Mouse (Mus musculus) spleen, postnatal 14 days (tissue): ENCODE results near the gene Dnmt1.

Experiments
- DNase-seq, 2 experiments: peaks; one replicate each; pipeline ENCODE4 v3.0.0; 2021 to 2022; ENCODE audit warnings: low spot score in 2 of 2

Gene Dnmt1

DNA sequence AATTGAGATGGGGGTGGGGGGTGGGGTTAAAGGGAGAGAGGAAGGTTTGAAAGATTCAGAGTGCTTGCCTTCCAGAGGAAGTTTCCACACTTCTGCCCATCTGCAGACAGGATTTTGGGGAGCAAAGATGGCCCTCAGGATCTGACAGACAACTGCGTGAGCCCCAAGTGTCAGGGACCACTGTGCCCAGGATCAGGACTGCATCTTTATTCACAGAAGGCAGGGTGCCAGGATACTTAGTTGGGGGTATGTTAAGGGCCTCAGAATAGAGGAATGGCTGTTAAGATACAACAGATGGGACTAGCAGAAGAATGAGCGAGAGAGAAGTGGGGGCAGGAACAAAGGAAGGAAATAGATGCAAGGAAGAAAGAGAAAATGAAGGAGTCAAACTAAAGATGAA, 73.1 kb downstream of the Dnmt1 start:
- no peak for DNase-seq

- no peak for DNase-seq
These were observed 80.4 kb downstream of the Dnmt1 start, which contains the start of gene Angptl6 for GRCm38 (mm10) chr9:20879097-20879792. Angptl6 (minus strand) TSS chr9:20879727.

- peak in 1 of 2 experiments; percentile 35 for DNase-seq
These were observed 81.0 kb downstream of the Dnmt1 start for GRCm38 (mm10) chr9:20878710-20879065.

DNA sequence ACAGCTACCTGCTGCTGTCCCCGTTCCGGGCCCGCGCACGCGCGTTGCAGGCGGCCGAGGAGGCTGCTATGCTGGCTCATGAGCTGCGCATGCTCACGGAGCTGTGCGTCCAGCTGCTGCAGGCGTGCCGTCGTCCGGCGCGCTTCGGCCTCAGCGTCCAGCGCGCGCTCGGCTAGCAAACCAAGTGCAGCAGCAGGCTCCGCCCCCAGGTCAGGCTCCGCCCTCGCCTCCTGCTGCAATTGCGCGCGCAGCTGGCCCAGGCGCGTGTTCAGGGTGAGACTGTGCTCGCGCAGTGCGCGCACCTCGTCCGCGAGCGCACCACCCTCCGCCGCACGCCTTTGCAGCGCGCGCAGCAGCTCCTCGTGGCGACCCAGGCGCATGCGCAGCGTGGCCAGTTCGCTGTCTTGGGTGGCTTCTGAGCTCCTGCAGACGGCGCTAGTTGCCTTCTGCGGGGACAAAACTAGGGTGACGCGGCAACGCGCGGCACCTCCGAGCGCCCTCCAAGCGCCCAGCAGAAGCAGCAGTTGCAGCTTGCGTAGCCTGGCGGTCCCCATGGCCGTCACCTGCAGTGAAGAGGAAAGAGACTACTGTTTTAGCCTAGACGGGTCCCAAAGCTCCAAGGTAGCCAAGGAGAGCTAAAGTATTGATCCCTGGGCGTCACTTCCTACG, 81.5 kb downstream of the Dnmt1 start:
- DNase-seq, result peak; percentile 98

GRCm38 (mm10) chr9:20877118-20878040, 82.3 kb downstream of the Dnmt1 start:
- no peak for DNase-seq

DNA sequence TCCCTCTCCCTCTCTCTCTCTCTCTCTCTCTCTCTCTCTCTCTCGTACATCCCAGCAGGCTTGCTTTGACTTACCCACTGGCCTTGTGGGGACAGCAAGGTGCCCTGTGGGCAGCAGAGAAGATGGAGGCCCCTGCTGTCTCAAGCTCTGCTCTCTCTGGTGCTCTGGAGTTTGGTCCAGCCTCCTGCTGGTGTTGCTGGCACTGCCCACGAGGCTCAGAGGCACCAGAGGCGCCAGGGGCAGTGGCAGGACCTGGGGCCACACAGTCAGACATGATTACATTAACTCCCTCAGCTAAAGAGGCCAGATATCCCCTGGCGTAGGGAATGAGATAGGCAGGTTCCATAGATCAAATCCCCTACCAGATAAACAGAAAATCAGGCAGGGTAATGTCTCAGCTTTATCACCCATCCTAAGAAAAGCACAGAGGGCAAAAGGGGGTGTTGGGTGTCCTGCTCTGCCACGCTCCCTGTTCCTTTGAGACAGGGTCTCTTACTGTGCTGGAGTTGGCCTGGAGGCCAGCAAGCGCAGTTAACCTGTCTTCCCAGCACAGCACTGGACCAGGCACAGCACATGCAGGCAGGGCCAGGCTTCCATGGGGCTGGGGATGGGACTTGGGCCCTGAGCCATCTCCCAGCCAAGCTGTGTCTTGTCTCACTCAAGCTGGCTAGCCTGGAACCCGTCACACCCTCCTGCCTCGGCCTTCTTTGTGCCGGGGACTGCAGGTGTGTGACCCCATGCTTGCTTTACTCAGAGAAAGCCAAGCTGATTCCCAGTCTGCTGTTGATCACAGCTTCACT, 83.2 kb downstream of the Dnmt1 start:
- no peak for DNase-seq

- DNase-seq, result no peak
These were observed 84.5 kb downstream of the Dnmt1 start for GRCm38 (mm10) chr9:20875021-20875790.

DNA sequence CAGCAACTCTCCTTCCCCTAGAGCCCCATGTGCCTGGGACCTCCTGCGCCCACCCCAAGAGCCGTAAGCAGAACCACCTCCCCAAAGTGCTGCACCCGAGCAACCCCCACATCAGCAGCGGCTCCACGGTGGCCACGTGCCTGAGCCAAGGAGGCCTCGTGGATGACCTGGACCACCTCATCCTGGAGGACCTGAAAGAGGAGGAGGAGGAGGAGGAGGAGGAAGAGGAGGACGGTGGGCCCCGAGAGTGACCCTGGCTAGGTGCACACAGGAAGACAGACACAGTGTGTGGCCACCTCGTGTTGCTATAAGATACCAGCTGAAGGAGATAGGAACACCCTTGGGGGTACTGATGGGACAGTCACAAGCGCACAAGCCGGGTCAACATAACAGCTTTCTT, 86.2 kb downstream of the Dnmt1 start:
- DNase-seq, result no peak

DNA sequence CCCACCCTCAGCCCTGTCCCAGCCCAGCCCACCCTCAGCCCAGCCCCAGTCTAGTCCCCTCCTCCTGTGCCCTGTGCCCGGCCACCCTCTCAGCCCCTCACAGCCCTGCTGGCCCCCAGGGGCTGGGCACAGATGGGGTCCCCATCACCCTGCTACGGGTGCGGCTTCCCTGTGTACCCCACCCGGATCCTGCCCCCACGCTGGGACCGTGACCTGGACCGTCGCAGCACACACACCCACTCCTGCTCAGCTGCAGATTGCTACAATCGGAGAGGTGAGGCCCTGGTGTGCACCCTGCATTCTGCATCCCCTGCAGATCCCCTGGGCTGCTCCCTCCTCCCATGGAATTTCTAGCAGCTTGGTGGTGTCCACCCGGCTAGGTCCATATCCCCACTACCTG, 86.7 kb downstream of the Dnmt1 start:
- no peak for DNase-seq

- DNase-seq, result no peak
These were observed 89.2 kb downstream of the Dnmt1 start for GRCm38 (mm10) chr9:20870211-20871173.

DNA sequence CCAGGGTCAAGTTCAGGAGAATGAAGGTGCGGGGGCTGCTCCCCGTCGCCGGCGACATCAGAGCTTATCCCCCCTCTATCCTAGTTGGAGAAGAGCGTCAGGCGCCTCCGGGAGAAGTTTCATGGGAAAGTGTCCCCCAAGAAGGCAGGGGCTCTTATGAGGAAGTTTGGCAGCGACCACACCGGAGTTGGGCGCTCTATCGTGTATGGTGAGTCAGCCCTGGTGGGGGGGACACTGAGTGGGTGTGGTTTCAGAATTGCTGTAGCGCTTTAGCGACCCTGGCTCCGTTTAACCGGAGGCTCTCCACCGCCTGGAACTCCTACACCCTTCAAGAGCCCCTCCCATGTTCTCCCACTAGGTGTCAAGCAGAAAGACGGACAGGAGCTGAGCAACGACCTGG, 90.4 kb downstream of the Dnmt1 start:
- DNase-seq, result no peak

DNA sequence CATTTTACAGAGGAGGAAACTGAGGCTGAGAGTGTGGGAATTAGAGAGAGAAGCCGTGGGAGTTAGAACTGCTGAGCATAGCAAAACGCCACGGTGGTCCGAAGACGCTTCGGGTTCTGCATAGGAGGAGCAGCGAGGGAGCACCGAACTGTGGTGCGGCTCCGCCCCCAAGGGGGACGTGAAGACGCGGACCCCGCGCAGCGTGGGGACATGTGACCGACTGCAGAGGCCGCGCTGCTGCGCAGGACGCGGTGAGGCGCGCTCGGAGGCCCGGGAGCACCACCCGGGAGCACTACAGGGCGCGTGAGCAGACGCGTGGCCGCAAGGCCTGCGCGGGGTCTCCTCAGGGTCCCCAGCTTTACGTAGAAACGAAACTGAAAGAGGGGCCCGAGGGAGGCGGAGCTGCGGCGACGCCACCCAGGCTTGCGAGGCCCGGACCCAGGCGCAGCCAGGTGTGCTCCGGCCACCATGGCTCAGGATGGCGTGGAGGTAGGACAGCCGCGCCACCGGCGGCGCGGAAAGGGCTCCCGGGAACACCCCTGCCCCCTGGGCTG, 91.2 kb downstream of the Dnmt1 start, which contains the start of gene A230050P20Rik:
A230050P20Rik (plus strand) TSS at position 195 of the 554 bp plus-strand sequence.
- DNase-seq, result no peak

DNA sequence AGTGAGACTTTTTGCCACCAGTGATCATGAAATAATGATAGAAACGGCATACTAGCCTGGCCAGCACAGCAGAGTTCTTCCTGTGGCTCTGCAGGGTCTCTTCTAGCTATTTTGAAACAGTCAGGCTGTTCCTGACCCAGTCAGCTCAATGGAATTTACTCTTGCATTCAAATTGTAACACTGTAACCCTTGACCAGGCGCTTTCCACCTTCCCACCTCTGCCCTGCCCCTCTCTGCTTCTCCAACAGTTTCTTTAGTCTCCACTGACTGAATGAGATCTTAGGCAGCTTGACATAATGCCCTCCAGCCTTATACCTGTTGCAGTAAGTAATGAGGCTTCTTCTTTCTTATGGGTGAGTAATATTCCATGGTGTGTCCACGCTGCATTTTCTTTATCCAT, 92.8 kb downstream of the Dnmt1 start:
- DNase-seq, result no peak

DNA sequence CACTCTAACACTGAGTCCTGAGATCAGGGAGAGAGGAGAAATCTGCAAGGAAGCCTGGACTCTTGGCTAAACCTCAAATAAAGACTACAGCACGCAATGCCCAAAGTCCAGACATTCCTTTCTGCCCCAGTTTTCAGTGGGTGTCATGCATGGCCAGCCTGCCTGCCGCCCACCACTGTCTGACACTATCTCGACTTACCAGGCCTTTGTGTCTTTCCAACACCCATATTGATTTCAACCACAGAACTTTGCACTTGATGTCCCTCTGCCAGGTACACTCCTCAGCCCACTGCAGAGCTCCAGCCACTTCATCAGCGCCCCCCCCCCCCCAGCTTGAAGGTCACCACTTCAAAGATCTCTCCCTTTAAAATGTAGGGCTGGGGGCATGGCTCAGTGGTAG, 97.5 kb downstream of the Dnmt1 start:
- DNase-seq, result no peak

DNA sequence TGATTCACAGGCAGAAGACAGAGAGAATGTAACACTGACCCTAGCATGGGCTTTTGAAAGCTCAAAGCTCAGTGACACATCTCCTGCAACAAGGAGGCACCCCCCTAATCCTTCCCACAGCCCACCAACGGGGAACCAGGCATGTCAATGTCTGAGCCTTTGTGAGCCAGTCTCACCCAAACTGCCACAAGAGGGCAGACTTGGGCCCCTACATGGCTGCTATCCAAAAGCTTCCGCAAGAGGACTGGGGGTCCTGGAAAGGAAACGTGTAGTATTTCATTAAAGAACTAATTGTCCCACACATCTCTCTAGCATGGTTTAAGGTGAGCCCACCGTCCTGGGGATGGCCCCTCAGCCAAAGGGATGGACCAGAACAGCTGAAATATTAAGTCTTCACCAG, 97.9 kb downstream of the Dnmt1 start:
- peak in 1 of 2 experiments; percentile 31 for DNase-seq

GRCm38 (mm10) chr9:20859926-20860325, 99.8 kb downstream of the Dnmt1 start:
- DNase-seq, result no peak
